Mouse (Mus musculus) monocyte, adult 5-6 weeks (primary cell): ENCODE measurements at regions not wholly inside any gene's neighbourhood (a gene's known extent, or its start where the extent isn't known, plus 50 kb on each side); places are given as distances from the start of the nearest gene placed in this dataset.

Experiments
- ATAC-seq: fragments of 153-309, 156-312 bp; replicated peaks from 2 replicates; pipeline ENCODE4 v1.8.0; 2017; ENCODE audit warnings: mild to moderate bottlenecking; ENCODE audit not compliant: low TSS enrichment, insufficient number of reproducible peaks, severe bottlenecking, poor library complexity, low FRiP score

DNA sequence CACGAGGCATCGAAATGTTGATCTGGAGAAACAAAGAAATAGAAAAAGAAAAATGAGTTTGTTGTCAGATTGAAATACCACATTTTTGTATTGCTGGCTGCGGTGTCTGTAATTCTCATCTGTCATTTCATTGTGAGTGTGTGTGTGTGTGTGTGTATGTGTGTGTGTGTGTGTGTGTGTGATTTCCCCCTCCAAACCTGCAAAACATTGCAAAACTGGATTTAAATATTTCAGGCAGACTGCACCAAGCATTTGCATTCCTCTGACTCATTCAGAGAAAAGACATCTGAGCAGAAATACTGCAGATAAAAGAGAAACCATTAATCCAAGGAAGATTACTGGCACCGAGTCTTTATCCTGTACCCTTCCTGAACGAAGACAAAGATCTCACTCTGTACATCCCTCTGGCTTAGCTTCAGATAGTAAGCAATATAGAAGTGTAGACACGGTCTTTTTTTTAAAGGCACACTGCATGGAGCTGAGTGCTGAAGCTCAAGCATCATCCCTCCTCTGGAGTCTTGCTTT, 196.1 kb downstream of the Tmem38b start:
- no peak for ATAC-seq

GRCm38 (mm10) chr4:54026919-54027318, 201.1 kb downstream of the Tmem38b start:
- no peak for ATAC-seq

DNA sequence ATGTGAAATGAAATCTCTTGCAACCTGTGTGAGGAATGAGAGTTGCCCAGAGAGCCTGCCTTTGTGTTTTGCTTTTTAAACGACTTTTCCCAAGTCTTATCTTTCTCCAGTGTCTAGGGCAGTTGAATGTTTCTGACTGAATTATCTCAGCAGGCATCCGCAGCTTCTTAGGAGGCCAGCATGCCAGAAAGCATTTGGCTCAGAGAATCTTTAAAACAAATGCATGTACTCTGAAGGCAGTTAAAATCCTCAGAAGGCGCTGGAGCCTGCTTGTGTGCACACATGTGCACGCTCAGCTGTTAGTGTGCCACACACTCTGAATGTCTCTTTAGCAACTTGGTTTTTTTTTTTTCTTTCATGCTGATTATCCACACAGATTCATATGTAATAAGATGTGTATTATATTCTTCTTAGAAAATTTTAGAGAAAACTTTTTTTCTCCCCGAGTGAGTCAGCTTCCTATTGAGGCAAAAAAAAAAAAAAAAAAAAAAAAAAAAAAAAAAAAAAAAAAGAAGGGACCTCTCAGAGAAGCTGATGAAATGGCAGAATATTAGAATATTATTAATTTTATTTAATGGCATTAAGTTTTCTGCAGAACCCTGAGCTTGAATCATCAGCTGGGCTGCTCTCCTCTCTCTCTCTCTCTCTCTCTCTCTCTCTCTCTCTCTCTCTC, 201.9 kb downstream of the Tmem38b start:
- ATAC-seq = no peak

GRCm38 (mm10) chr4:54045258-54046029, 219.6 kb downstream of the Tmem38b start:
- no peak for ATAC-seq

DNA sequence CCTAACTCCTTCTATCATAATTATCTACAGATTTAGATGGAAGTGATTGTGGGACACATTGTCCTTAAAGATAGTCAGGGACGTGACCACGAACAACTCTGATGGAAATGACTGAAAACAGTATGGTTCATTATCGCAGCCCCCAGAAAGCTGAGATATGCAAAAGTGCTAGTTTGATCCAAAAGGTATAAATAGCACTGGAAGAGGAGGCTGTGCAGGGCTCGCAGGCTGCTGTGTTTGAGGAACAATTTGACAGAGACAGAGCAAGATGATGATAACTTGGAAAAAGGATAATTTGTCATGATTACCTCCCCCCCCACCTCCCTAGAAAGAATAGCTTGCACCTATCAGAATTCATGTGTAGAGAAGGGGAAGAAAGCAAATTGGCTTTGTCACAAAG, 238.5 kb downstream of the Tmem38b start:
- ATAC-seq = no peak

- ATAC-seq = no peak
These were observed 246.1 kb downstream of the Tmem38b start for GRCm38 (mm10) chr4:54071951-54072350.

DNA sequence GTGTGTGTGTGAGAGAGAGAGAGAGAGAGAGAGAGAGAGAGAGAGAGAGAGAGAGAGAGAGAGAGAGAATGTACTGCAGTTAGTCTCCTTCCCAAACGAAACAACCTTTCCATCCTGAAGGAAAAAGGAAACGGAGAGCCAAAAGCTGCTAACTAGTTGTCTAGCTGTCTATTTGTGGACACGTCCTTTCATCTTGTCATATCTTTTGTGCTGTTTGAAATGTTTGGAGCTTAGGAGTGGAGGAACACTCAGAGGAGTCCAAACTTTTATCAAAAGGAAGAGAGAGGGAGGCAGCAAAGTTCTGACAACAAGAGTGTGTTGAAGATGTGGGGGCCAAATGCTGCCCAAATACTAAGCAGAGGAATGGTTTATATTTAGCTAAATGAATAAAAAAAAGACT, 246.6 kb downstream of the Tmem38b start:
- ATAC-seq = no peak

DNA sequence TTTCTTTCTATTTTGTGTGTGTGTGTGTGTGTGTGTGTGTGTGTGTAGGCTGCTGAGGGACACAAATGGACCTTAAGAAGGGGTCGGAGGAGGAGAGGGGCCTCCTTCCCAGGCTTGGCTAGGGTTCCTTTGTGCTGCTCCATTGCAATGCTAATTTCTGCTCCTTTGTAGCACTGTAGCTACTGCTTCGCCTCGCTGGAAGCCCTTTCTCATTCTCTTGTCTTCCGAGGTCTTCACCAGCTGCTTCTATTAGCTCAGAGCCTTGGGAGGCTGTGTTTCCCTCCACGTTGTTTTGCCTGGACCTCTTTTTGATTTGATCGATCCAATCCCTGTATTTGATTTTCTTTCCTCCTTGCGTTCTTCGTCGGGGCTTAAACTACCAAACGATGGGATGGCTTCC, 247.1 kb downstream of the Tmem38b start:
- ATAC-seq = no peak

DNA sequence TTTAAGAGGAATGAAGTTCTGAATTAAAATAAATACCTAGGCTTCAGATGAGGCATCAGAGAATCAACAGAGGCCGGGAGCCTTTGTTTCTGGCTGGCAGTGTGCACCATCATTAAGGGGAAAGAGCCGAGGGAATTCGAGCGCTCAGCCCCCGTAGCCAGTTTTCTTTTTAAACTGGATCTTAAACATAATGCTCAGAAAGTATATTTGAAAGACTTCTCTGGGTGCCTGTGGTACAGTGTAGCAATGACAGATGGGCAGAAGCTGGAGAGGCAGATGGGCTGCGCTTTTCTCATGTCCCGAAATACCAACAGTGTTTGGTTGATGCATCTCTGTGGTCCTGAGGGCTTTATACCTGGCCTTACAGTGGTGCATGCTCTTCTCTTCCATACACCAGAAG, 247.6 kb downstream of the Tmem38b start:
- ATAC-seq = no peak

DNA sequence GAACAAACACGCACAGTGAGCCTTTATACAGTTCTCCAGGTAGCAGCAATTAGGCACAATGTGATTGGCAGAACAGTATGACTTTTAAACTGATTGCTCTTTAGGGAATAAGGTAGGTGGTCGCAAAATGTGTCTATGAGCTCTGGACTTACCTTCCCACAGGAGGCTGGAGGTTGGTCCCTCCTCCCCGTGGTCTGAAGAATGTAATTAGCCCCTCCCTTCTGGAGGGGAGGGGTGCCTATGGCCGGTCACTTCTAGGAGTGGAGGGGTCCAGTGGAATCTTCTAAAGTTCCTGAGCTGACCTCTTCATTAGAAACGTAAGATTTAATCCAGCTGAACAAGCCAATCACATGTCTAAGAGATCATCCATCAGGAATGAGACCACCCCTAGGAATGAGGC, 248.4 kb downstream of the Tmem38b start:
- no peak for ATAC-seq

GRCm38 (mm10) chr4:54080526-54080925, 254.7 kb downstream of the Tmem38b start:
- ATAC-seq = no peak

GRCm38 (mm10) chr4:54081411-54081810, 255.6 kb downstream of the Tmem38b start:
- no peak for ATAC-seq

DNA sequence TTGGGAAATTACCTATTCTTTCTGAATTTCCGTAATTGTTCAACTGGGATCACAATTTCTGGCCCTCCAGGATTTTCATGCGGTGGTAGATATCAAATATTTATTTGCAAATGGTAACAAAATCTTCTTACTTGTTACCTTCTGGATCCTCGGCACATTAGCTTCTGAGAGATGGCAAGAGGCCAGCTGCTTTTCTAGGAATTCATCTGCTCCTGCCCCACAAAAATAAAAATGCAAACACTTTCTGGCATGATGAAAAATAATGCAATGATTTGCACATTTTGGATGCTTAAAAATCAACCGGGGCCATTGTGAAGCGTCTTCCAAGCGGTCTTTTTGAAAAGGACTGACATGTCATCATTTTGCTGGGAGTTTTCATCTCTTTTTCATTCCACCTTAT, 258.9 kb downstream of the Tmem38b start:
- ATAC-seq = no peak

GRCm38 (mm10) chr4:54094285-54094997, 268.6 kb downstream of the Tmem38b start:
- 0 out of 2 replicates have a peak, but pooled peaks have one; percentile 43 for ATAC-seq

- ATAC-seq = no peak
These were observed 269.5 kb downstream of the Tmem38b start for GRCm38 (mm10) chr4:54095200-54095930.

DNA sequence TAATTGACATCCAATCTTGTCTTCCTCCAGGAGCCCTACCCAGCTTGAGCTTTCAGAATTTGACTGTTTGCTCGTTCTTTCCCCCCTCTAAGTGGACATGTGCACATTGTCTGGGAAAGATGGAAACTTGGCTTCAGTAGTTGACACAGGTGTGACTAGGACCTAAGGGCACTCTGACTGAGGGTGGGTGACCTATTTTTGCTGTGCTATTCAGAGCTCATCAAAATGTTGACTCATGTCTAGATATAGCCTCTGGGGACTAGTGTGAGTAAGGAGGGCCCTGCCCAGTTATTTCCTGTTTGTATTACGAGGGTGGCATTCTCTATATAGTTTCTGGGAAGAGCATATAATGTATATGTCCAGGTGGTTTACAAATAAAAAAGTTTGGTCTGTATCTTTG, 271.7 kb downstream of the Tmem38b start:
- ATAC-seq = no peak

GRCm38 (mm10) chr4:54100282-54100681, 274.4 kb downstream of the Tmem38b start:
- ATAC-seq = no peak

GRCm38 (mm10) chr4:54106976-54107375, 281.1 kb downstream of the Tmem38b start:
- ATAC-seq = no peak

- no peak for ATAC-seq
These were observed 290.5 kb downstream of the Tmem38b start for GRCm38 (mm10) chr4:54116310-54116709.
